Comparison of ENCODE assay signal across 8 mouse cellular contexts in genomic region chr17:46858749-46859444, GRCm38 (mm10). TPM values are rescaled to one million over a fixed set of nuclear protein-coding genes. Genes with fewer than 3 reads are reported as not detected.
A peak's percentile ranks its signal among the peaks of the same experiment; 100 is the strongest.
DNase-seq lines count a peak whose midpoint lies in the region; TF ChIP-seq lines count a peak whose summit lies in the region.

No protein-coding gene starts in this region.

- H3K9me3 ChIP-seq in embryonic facial prominence, embryonic 10.5 days: no peaks in the 10 kb centered on the region
- no peaks in the 10 kb centered on the region for H3K9me3 ChIP-seq in limb, embryonic 10.5 days (replicated peaks)

- TF ChIP-seq CTCF in left cerebral cortex, adult 2 months (IDR thresholded peaks at IDR 0.05): no peak

- H3K4me3 ChIP-seq in left cerebral cortex, adult 2 months: peak overlapping the region; percentile 95
- peak overlapping the region; percentile 96 for H3K4me3 ChIP-seq in embryonic facial prominence, embryonic 10.5 days
- H3K4me3 ChIP-seq in limb, embryonic 10.5 days: peak overlapping the region; percentile 97

- peaks cover 31% of the 10 kb centered on the region for H3K4me1 ChIP-seq in embryonic facial prominence, embryonic 10.5 days
- peaks cover 34% of the 10 kb centered on the region for H3K4me1 ChIP-seq in limb, embryonic 10.5 days

- no peaks in the 10 kb centered on the region for H3K27me3 ChIP-seq in embryonic facial prominence, embryonic 10.5 days (replicated peaks; ENCODE audit: low read depth, poor library complexity, severe bottlenecking)
- no peaks in the 10 kb centered on the region for H3K27me3 ChIP-seq in limb, embryonic 10.5 days (ENCODE audit: low read depth, poor library complexity, severe bottlenecking)

- 27% methylated on average over 9 of the region's 9 CpGs for WGBS in embryonic facial prominence, embryonic 10.5 days
- WGBS in limb, embryonic 10.5 days: 29% methylated on average over 9 of the region's 9 CpGs

- intact Hi-C loops in left cerebral cortex, adult 2 months (cut with DNase I): no loop called here
- intact Hi-C loops in left cerebral cortex, postnatal 10 days (cut with DNase I): no loop called here

- DNase-seq in left cerebral cortex, adult 2 months (ENCODE audit: extremely low spot score in 1 of 2, low spot score in 2 of 2): no peak
- no peak for DNase-seq in left cerebral cortex, postnatal 10 days (ENCODE audit: extremely low spot score in 1 of 2, low spot score in 2 of 2)
- DNase-seq in embryonic facial prominence, embryonic 10.5 days (ENCODE audit: low spot score): peak; percentile 64
- DNase-seq in limb, embryonic 10.5 days (ENCODE audit: low spot score): peak; percentile 45
- peak; percentile 48 for DNase-seq in retina, postnatal 1 day
- DNase-seq in right cerebral cortex, adult 18-20 months: no peak
- DNase-seq in kidney, postnatal 36 days: no peak
- DNase-seq in urinary bladder, postnatal 14 days (ENCODE audit: low spot score): no peak

- peaks cover 5% of the 10 kb centered on the region; the same call in 1 of the 2 replicates for H3K36me3 ChIP-seq in embryonic facial prominence, embryonic 10.5 days (replicated peaks)
- H3K36me3 ChIP-seq in limb, embryonic 10.5 days: peaks cover 5% of the 10 kb centered on the region

- peak overlapping the region; percentile 100 for H3K27ac ChIP-seq in left cerebral cortex, adult 2 months
- H3K27ac ChIP-seq in embryonic facial prominence, embryonic 10.5 days (replicated peaks): peak overlapping the region; percentile 100
- H3K27ac ChIP-seq in limb, embryonic 10.5 days: peak overlapping the region; percentile 100

RNA-seq across cellular contexts. Expression of gene Bicral, which starts 0.6 kb away (rescaled TPM):
- 10 to 100 TPM; 57.5 to 59.7 TPM for total RNA-seq in left cerebral cortex, adult 2 months (2021)
- 10 to 100 TPM; 36.5 to 36.6 TPM for total RNA-seq in left cerebral cortex, postnatal 10 days (2021)
- 3.0 and 4.4 TPM in 2 replicates for polyA plus RNA-seq in embryonic facial prominence, embryonic 10.5 days (2016; fragmentation: Nextera tagmentation; extraction: Ambion mirVana)
- 3.6 and 4.3 TPM in 2 replicates for polyA plus RNA-seq in limb, embryonic 10.5 days (2016; fragmentation: Nextera tagmentation; extraction: Ambion mirVana)

RNA-seq across cellular contexts. Expression of gene Tbcc, which starts 31.6 kb away (rescaled TPM):
- total RNA-seq in left cerebral cortex, adult 2 months (2021): 10 to 100 TPM; 30.9 to 35.3 TPM
- total RNA-seq in left cerebral cortex, postnatal 10 days (2021): 10 to 100 TPM; 29.9 to 37.5 TPM
- 52.9 and 57.9 TPM in 2 replicates for polyA plus RNA-seq in embryonic facial prominence, embryonic 10.5 days (2016; fragmentation: Nextera tagmentation; extraction: Ambion mirVana)
- polyA plus RNA-seq in limb, embryonic 10.5 days (2016; fragmentation: Nextera tagmentation; extraction: Ambion mirVana): 62.1 and 66.3 TPM in 2 replicates

RNA-seq across cellular contexts. Expression of gene Prph2, which starts 51.4 kb away (rescaled TPM):
- total RNA-seq in left cerebral cortex, adult 2 months (2021): not detected
- not detected for total RNA-seq in left cerebral cortex, postnatal 10 days (2021)
- polyA plus RNA-seq in embryonic facial prominence, embryonic 10.5 days (2016; fragmentation: Nextera tagmentation; extraction: Ambion mirVana): not detected in 2 replicates
- polyA plus RNA-seq in limb, embryonic 10.5 days (2016; fragmentation: Nextera tagmentation; extraction: Ambion mirVana): not detected in 2 replicates

Comparison
In these comparisons a context has a peak if more than half of its experiments do, and no peak if none do; other contexts are left out.
1. DNase-seq: peak in embryonic facial prominence, embryonic 10.5 days (single experiment), limb, embryonic 10.5 days (single experiment) and retina, postnatal 1 day (single experiment); none in left cerebral cortex, adult 2 months (0 of 2), left cerebral cortex, postnatal 10 days (0 of 2), right cerebral cortex, adult 18-20 months (single experiment), kidney, postnatal 36 days (0 of 2) and urinary bladder, postnatal 14 days (single experiment).
2. Peak in every context shown above with its lines, with median percentiles within 50 percentile points of each other: H3K27ac ChIP-seq and H3K4me3 ChIP-seq.